Mouse (Mus musculus) hindbrain, embryonic 11.5 days (tissue): ENCODE measurements at regions not wholly inside any gene's neighbourhood (a gene's known extent, or its start where the extent isn't known, plus 50 kb on each side); places are given as distances from the start of the nearest gene placed in this dataset.

Experiments used
- ATAC-seq: fragments of 200-750 bp; cut with Nextera tagmentation; 2 replicates; pipeline ENCODE4 v1.8.0; 2017; ENCODE audit warnings: mild to moderate bottlenecking, moderate TSS enrichment, moderate library complexity; ENCODE audit not compliant: low FRiP score
- DNase-seq: peaks from one replicate; pipeline ENCODE4 v3.0.0-alpha.2; 2015; ENCODE audit warnings: low spot score
- H3K27ac ChIP-seq: fragments of 300-500 bp; sonication (generic); 2 replicates; pipeline ENCODE4 v1.5.1; 2014; ENCODE audit warnings: mild to moderate bottlenecking, low read depth, low read length
- H3K27me3 ChIP-seq: fragments of 300-500 bp; sonication (generic); 2 replicates; pipeline ENCODE4 v1.6.1; 2014; ENCODE audit warnings: mild to moderate bottlenecking, low read length, moderate library complexity, mixed read lengths; ENCODE audit not compliant: control insufficient read depth, insufficient read depth
- H3K36me3 ChIP-seq: fragments of 300-500 bp; sonication (generic); 2 replicates; pipeline ENCODE4 v1.6.1; 2014; ENCODE audit warnings: mild to moderate bottlenecking, low read length, moderate library complexity, mixed read lengths; ENCODE audit not compliant: control insufficient read depth, insufficient read depth
- H3K4me1 ChIP-seq: fragments of 300-500 bp; sonication (generic); replicated peaks from 2 replicates; pipeline ENCODE4 v1.6.1; 2014; ENCODE audit warnings: low read length, mixed read lengths; ENCODE audit not compliant: control insufficient read depth, insufficient read depth
- H3K4me2 ChIP-seq: fragments of 300-500 bp; sonication (generic); replicated peaks from 2 replicates; pipeline ENCODE4 v1.6.1; 2014; ENCODE audit warnings: mild to moderate bottlenecking, low read depth, low read length
- H3K4me3 ChIP-seq: fragments of 300-500 bp; sonication (generic); 2 replicates; pipeline ENCODE4 v1.5.1; 2014; ENCODE audit warnings: low read depth, low read length
- H3K9ac ChIP-seq: fragments of 300-500 bp; sonication (generic); 2 replicates; pipeline ENCODE4 v1.6.1; 2014; ENCODE audit warnings: low read depth, low read length
- H3K9me3 ChIP-seq: fragments of 300-500 bp; sonication (generic); 2 replicates; pipeline ENCODE4 v1.6.1; 2016; ENCODE audit warnings: low read length; ENCODE audit not compliant: control insufficient read depth
- WGBS: fragments of 180-500 bp; shearing (Covaris S2); extraction: QIAGEN DNeasy Blood & Tissue Kit; methylation state at CpG from one replicate; pipeline ENCODE4 v1.1.7; 2014; 5-methylcytosine and 5-hydroxymethylcytosine counted together

- Histone ChIP-seq H3K9me3 (no peaks in the 10 kb centered on the region), H3K4me2 (no peak overlapping the region), H3K4me3 (no peak overlapping the region), H3K27me3 (no peaks in the 10 kb centered on the region), H3K4me1 (no peaks in the 10 kb centered on the region), H3K9ac (no peak overlapping the region), H3K27ac (no peak overlapping the region), H3K36me3 (no peaks in the 10 kb centered on the region)
- ATAC-seq: no peak
- no peak for DNase-seq
- WGBS: 59% methylated on average over 2 of the region's 2 CpGs
These were observed 697.5 kb downstream of the Phf3 start for GRCm38 (mm10) chr1:30176225-30176624.

- Histone ChIP-seq H3K27me3 (no peaks in the 10 kb centered on the region), H3K27ac (no peak overlapping the region), H3K9ac (no peak overlapping the region), H3K36me3 (no peaks in the 10 kb centered on the region), H3K4me2 (no peak overlapping the region), H3K4me1 (no peaks in the 10 kb centered on the region), H3K4me3 (no peak overlapping the region), H3K9me3 (no peaks in the 10 kb centered on the region)
- ATAC-seq (no peak), DNase-seq (peak; percentile 31)
- 91% methylated on average over 4 of the region's 4 CpGs for WGBS
These were observed 728.7 kb downstream of the Phf3 start for GRCm38 (mm10) chr1:30144997-30145396.

GRCm38 (mm10) chr1:30114186-30114585 is 759.5 kb downstream of the Phf3 start:
- H3K9me3 ChIP-seq: no peaks in the 10 kb centered on the region
- no peak overlapping the region for H3K9ac ChIP-seq
- 91% methylated on average over 3 of the region's 3 CpGs for WGBS
- H3K27me3 ChIP-seq: no peaks in the 10 kb centered on the region
- H3K4me1 ChIP-seq: no peaks in the 10 kb centered on the region
- ATAC-seq: no peak
- H3K4me3 ChIP-seq: no peak overlapping the region
- no peaks in the 10 kb centered on the region for H3K36me3 ChIP-seq
- H3K27ac ChIP-seq: no peak overlapping the region
- DNase-seq: no peak
- no peak overlapping the region for H3K4me2 ChIP-seq
